Mouse (Mus musculus): ENCODE results near the gene Urgcp. TPM values are rescaled to one million over a fixed set of nuclear protein-coding genes. Genes with fewer than 3 reads are reported as not detected.
A peak's percentile ranks its signal among the peaks of the same experiment; 100 is the strongest.
"Not testable (repeated sequence)": the region's sequence is repeated elsewhere in the genome, so short reads cannot be mapped to it uniquely, and the experiment has no call there.

The Urgcp gene
- polyA plus RNA-seq (2012; rRNA removed) (2.9 and 3.5 TPM in 2 replicates), polyA plus RNA-seq (2014; fragmentation: Nextera tagmentation; extraction: Ambion mirVana) (4.7 and 6.3 TPM in 2 replicates)

DNA sequence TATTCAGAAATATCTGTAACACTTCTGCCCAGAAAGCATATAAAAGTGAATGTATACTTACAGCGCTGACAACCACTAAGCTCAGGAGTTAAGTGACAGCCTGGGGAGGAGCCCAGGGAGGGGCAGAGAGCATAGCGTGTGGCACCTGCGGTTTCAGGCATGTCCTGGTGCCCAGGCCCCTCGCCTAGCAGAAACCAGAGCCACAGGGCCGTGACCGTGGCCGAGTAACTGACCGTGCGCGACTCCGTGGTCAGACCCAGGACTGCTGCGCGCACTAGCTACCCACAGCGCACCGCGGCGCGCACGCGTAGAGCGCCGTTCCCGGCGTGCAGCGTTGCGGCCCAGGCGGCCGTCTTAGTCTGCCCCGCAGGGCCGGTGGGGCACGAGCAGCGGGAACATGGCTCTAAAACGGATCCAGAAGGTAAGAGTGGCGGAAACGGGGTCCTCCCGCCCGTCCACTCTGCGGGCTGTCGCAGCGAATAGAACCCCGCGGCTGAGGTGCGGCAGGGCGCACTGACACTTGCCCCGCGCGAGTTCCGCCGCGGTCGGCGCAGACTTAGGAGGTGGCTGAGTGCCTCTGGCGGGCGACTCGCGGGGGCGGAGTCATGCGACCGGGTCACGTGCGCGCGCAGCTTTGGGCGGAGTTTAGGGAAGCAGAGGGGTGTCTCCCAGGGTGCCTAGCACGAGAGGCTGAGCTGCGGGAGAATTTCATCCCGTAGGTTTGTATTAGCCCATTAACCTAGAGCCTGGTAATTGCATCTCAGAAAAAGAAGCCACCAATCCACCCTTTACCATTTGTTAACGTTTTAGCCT lies at the start of gene Urgcp:
Gene Urgcp, minus strand, starts transcription at position 557 of the 813 bp plus-strand sequence.
- no peak for TF ChIP-seq EP300 (IDR thresholded peaks at IDR 0.05; ENCODE audit: low read depth)
- no peak for TF ChIP-seq CTCF (IDR thresholded peaks at IDR 0.05; ENCODE audit: low read depth)
- no peaks in the 10 kb centered on the region for H3K9me3 ChIP-seq (ENCODE audit: control insufficient read depth, low read length)
- peak within 1 kb of the TSS; percentile 81 for H3K9ac ChIP-seq (replicated peaks)
- under 1% methylated on average over 68 of the region's 68 CpGs for WGBS (ENCODE audit: insufficient replicate concordance)
- DNase-seq (ENCODE audit: low read depth in 3 of 3, low spot score in 3 of 3), result peak; percentile 85 to 92 (median 86)
- H3K4me1 ChIP-seq (replicated peaks; ENCODE audit: control insufficient read depth in 2 of 2, insufficient read depth in 2 of 2, low read length in 1 of 2), result peaks cover 2 to 4% of the 10 kb centered on the region in 2 experiments; a peak in 2 of 4 replicates
- ATAC-seq (ENCODE audit: insufficient read depth), result peak; percentile 99
- H3K4me3 ChIP-seq (ENCODE audit: insufficient read depth in 1 of 2, low read depth in 2 of 2, low read length in 2 of 2), result peak within 1 kb of the TSS; percentile 79 to 81
- H3K4me2 ChIP-seq (ENCODE audit: low read depth), result peak within 1 kb of the TSS; percentile 77
- peak within 1 kb of the TSS; percentile 65 for H3K27ac ChIP-seq
- H3K36me3 ChIP-seq (replicated peaks; ENCODE audit: control insufficient read depth, insufficient read depth, low read depth), result no peaks in the 10 kb centered on the region
- no peaks in the 10 kb centered on the region for H3K27me3 ChIP-seq (ENCODE audit: control insufficient read depth, insufficient read depth, low read length)

- not testable (repeated sequence) for H3K4me2 ChIP-seq (ENCODE audit: low read depth); H3K9ac ChIP-seq (replicated peaks); DNase-seq (ENCODE audit: low read depth in 3 of 3, low spot score in 3 of 3); H3K27ac ChIP-seq; H3K9me3 ChIP-seq (ENCODE audit: control insufficient read depth, low read length); ATAC-seq (ENCODE audit: insufficient read depth); H3K27me3 ChIP-seq (ENCODE audit: control insufficient read depth, insufficient read depth, low read length); H3K4me3 ChIP-seq (ENCODE audit: insufficient read depth in 1 of 2, low read depth in 2 of 2, low read length in 2 of 2); H3K36me3 ChIP-seq (replicated peaks; ENCODE audit: control insufficient read depth, insufficient read depth, low read depth); H3K4me1 ChIP-seq (replicated peaks; ENCODE audit: control insufficient read depth in 2 of 2, insufficient read depth in 2 of 2, low read length in 1 of 2)
- 71% methylated on average over 4 of the region's 4 CpGs for whole genome bisulfite sequencing (ENCODE audit: insufficient replicate concordance)
These were observed 47.3 kb upstream of the Urgcp start for GRCm38 (mm10) chr11:5809487-5809886.

DNA sequence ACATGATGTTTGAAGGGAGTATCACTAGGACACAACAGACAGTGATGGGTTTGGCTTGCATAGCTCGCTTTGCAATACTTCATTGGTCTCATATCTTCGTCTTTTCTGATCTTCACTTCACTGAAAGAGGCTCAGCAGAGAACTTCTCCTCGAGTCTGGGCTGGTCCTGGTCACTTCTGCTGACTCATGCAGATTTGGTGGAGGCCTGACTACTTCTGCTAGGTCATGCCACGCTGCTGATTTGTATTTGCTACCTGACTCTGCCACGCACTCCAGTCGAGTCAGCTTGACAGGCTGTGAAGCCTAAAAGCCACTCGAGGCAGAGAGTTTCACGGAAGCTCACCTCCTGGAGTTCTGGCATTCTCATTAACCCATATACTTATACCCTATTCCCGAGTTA lies 45.8 kb upstream of the Urgcp start:
- TF ChIP-seq CTCF (IDR thresholded peaks at IDR 0.05; ENCODE audit: low read depth) (no peak), EP300 (IDR thresholded peaks at IDR 0.05; ENCODE audit: low read depth) (no peak)
- no peak overlapping the region for H3K4me2 ChIP-seq (ENCODE audit: low read depth)
- no peaks in the 10 kb centered on the region for H3K27me3 ChIP-seq (ENCODE audit: control insufficient read depth, insufficient read depth, low read length)
- no peak overlapping the region for H3K9ac ChIP-seq (replicated peaks)
- H3K9me3 ChIP-seq (ENCODE audit: control insufficient read depth, low read length), result no peaks in the 10 kb centered on the region
- H3K4me3 ChIP-seq (ENCODE audit: insufficient read depth in 1 of 2, low read depth in 2 of 2, low read length in 2 of 2), result no peak overlapping the region
- no peak for ATAC-seq (ENCODE audit: insufficient read depth)
- no peak overlapping the region for H3K27ac ChIP-seq
- no peaks in the 10 kb centered on the region for H3K36me3 ChIP-seq (replicated peaks; ENCODE audit: control insufficient read depth, insufficient read depth, low read depth)
- no peaks in the 10 kb centered on the region; a peak in 1 of 4 replicates for H3K4me1 ChIP-seq (replicated peaks; ENCODE audit: control insufficient read depth in 2 of 2, insufficient read depth in 2 of 2, low read length in 1 of 2)
- 67% methylated on average over 9 of the region's 9 CpGs for WGBS (ENCODE audit: insufficient replicate concordance)
- no peak for DNase-seq (ENCODE audit: low read depth in 3 of 3, low spot score in 3 of 3)

- 34% methylated on average over 3 of the region's 3 CpGs for WGBS (ENCODE audit: insufficient replicate concordance)
These were observed 43.5 kb upstream of the Urgcp start for GRCm38 (mm10) chr11:5805711-5806110.

GRCm38 (mm10) chr11:5804174-5804573 lies 42.0 kb upstream of the Urgcp start:
- DNase-seq (ENCODE audit: low read depth in 3 of 3, low spot score in 3 of 3), result no peak
- Histone ChIP-seq H3K4me1 (replicated peaks; ENCODE audit: control insufficient read depth in 2 of 2, insufficient read depth in 2 of 2, low read length in 1 of 2) (peaks cover 0 to 4% of the 10 kb centered on the region in 2 experiments; a peak in 3 of 4 replicates), H3K27me3 (ENCODE audit: control insufficient read depth, insufficient read depth, low read length) (no peaks in the 10 kb centered on the region), H3K9ac (replicated peaks) (no peak overlapping the region), H3K4me3 (ENCODE audit: insufficient read depth in 1 of 2, low read depth in 2 of 2, low read length in 2 of 2) (no peak overlapping the region), H3K9me3 (ENCODE audit: control insufficient read depth, low read length) (no peaks in the 10 kb centered on the region), H3K4me2 (ENCODE audit: low read depth) (no peak overlapping the region), H3K36me3 (replicated peaks; ENCODE audit: control insufficient read depth, insufficient read depth, low read depth) (peaks cover under 1% of the 10 kb centered on the region; the same call in 1 of the 2 replicates), H3K27ac (no peak overlapping the region)
- TF ChIP-seq CTCF (IDR thresholded peaks at IDR 0.05; ENCODE audit: low read depth) (no peak), EP300 (IDR thresholded peaks at IDR 0.05; ENCODE audit: low read depth) (no peak)
- WGBS (ENCODE audit: insufficient replicate concordance), result 57% methylated on average over 5 of the region's 5 CpGs
- no peak for ATAC-seq (ENCODE audit: insufficient read depth)

More at GRCm38 (mm10) chr11:5805711-5806110, 43.5 kb upstream of the Urgcp start:
- no peaks in the 10 kb centered on the region for H3K9me3 ChIP-seq (ENCODE audit: control insufficient read depth, low read length)
- peaks cover 0 to 4% of the 10 kb centered on the region in 2 experiments; a peak in 3 of 4 replicates for H3K4me1 ChIP-seq (replicated peaks; ENCODE audit: control insufficient read depth in 2 of 2, insufficient read depth in 2 of 2, low read length in 1 of 2)
- no peak overlapping the region for H3K27ac ChIP-seq
- H3K4me3 ChIP-seq (ENCODE audit: insufficient read depth in 1 of 2, low read depth in 2 of 2, low read length in 2 of 2), result no peak overlapping the region
- no peak overlapping the region for H3K9ac ChIP-seq (replicated peaks)
- H3K36me3 ChIP-seq (replicated peaks; ENCODE audit: control insufficient read depth, insufficient read depth, low read depth), result no peaks in the 10 kb centered on the region
- DNase-seq (ENCODE audit: low read depth in 3 of 3, low spot score in 3 of 3), result no peak
- no peak overlapping the region for H3K4me2 ChIP-seq (ENCODE audit: low read depth)
- H3K27me3 ChIP-seq (ENCODE audit: control insufficient read depth, insufficient read depth, low read length), result no peaks in the 10 kb centered on the region
- TF ChIP-seq CTCF (IDR thresholded peaks at IDR 0.05; ENCODE audit: low read depth) (no peak), EP300 (IDR thresholded peaks at IDR 0.05; ENCODE audit: low read depth) (no peak)
- no peak for ATAC-seq (ENCODE audit: insufficient read depth)
